Mouse (Mus musculus): ENCODE results near the gene Vmn1r62. TPM values are rescaled to one million over a fixed set of nuclear protein-coding genes. Genes with fewer than 3 reads are reported as not detected.
"Not testable (repeated sequence)": the region's sequence is repeated elsewhere in the genome, so short reads cannot be mapped to it uniquely, and the experiment has no call there.

Vmn1r62 gene
- not detected for total RNA-seq (2021)

GRCm38 (mm10) chr7:5673331-5673730, at the start of gene Vmn1r62:
TSS of gene Vmn1r62 (plus strand) at chr7:5673631.
- DNase-seq; intact Hi-C loops (cut with DNase I): not testable (repeated sequence)

Other genes starting within 250 kb of the Vmn1r62 start
- not detected for gene Vmn1r59, start 216.9 kb upstream of the Vmn1r62 start, total RNA-seq (2021)
- gene Vmn2r28, start 179.7 kb upstream of the Vmn1r62 start, total RNA-seq (2021): not detected
- gene Vmn1r60, start 126.3 kb upstream of the Vmn1r62 start, total RNA-seq (2021): not detected
- not detected for gene Vmn1r61, start 60.3 kb upstream of the Vmn1r62 start, total RNA-seq (2021)
- not detected for gene Vmn1r63, start 131.8 kb downstream of the Vmn1r62 start, total RNA-seq (2021)
- gene Vmn1r64, start 210.9 kb downstream of the Vmn1r62 start, total RNA-seq (2021): not detected